Comparison of ENCODE assay signal across 8 mouse cellular contexts in the genomic region with DNA sequence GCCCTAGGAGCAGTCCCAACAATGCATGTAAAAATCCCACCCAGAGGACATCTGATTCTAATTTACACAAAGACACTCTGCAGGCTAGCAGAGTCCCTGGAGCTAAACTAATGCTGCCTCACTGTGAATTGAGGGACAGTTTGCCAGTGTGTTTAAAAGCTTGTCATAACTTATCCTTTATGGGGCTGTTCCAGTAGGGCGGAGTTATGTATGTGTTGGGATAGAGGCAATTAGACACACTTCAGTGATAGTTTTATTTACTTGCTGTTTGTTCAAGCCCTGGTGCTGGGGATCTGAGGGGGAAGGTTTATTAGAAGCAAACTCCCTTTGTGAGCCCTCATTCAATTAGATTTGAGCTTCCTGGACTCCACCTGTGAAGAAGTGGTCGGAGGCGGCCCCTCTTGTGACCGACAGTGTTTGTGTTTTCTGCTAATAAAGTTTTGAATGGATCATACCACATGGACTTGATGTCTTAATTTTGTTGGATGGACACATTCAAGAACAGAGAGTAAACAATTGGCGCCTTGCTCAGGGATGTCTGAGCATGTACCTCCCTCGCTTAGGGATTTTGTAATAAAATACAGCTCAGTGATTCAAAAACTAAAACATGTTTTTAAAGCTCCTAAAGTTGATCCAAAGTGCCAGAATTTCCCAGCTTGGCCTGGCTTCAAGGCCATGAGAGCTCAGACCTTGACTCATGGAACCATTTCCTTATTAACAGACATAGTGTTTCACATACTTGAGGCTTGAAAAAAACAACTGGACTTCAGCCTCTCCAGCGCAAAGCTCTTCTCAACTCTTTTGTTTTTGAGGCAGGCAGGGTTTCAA.
DNase-seq lines count a peak whose midpoint lies in the region; ATAC-seq lines count a peak whose summit lies in the region.

No protein-coding gene starts in this region.

- no peaks in the 10 kb centered on the region for H3K36me3 ChIP-seq in heart, embryonic 11.5 days (ENCODE audit: control insufficient read depth, insufficient read depth, low read length)

- H3K9me3 ChIP-seq in heart, embryonic 11.5 days (replicated peaks; ENCODE audit: control insufficient read depth, low read length), result no peaks in the 10 kb centered on the region; the same call in 1 of the 2 replicates

- peak; percentile 74 to 83 for DNase-seq in heart, adult 18-20 months
- DNase-seq in gastrocnemius, adult 18-20 months (ENCODE audit: low spot score), result peak; percentile 70
- peak; percentile 65 for DNase-seq in kidney, adult 11 months
- peak; percentile 66 for DNase-seq in lung, postnatal 36 days
- peak; percentile 46 to 72 for DNase-seq in urinary bladder, postnatal 36 days (ENCODE audit: low spot score in 2 of 2)
- DNase-seq in right cerebral cortex, postnatal 36 days (ENCODE audit: low spot score in 2 of 2), result no peak
- no peak for DNase-seq in spleen, adult 12 weeks (ENCODE audit: low spot score)

- H3K9ac ChIP-seq in heart, embryonic 11.5 days (ENCODE audit: low read depth, low read length), result no peak overlapping the region

- H3K4me3 ChIP-seq in heart, embryonic 11.5 days (ENCODE audit: low read depth, low read length), result no peak overlapping the region

- H3K27ac ChIP-seq in heart, embryonic 11.5 days (ENCODE audit: low read depth, low read length), result no peak overlapping the region

- H3K4me1 ChIP-seq in heart, embryonic 11.5 days (ENCODE audit: control insufficient read depth, insufficient read depth, low read length), result no peaks in the 10 kb centered on the region

- no peaks in the 10 kb centered on the region for H3K27me3 ChIP-seq in heart, embryonic 11.5 days (ENCODE audit: control insufficient read depth, insufficient read depth, low read length)

- no peak for ATAC-seq in heart, embryonic 11.5 days (replicated peaks; ENCODE audit: insufficient number of reproducible peaks, low FRiP score, low TSS enrichment)

- 85% methylated on average over 7 of the region's 7 CpGs for WGBS in heart, embryonic 11.5 days (ENCODE audit: insufficient replicate concordance)

- no peak overlapping the region for H3K4me2 ChIP-seq in heart, embryonic 11.5 days

Comparison
In these comparisons a context has a peak if more than half of its experiments do, and no peak if none do; other contexts are left out.
1. DNase-seq: peak in heart, adult 18-20 months (2 of 2), gastrocnemius, adult 18-20 months (single experiment), kidney, adult 11 months (single experiment), lung, postnatal 36 days (single experiment) and urinary bladder, postnatal 36 days (2 of 2); none in right cerebral cortex, postnatal 36 days (0 of 2) and spleen, adult 12 weeks (single experiment).